Mouse (Mus musculus) MEL (cell line): Measurements from ENCODE around the gene Usf1.

ENCODE experiments used
- EP300 ChIP-seq, 2 experiments: IDR thresholded peaks; 2 replicates each; pipeline ENCODE4 v1.6.1; 2011; ENCODE audit warnings: improper control_type of control experiment in 2 of 2, low read length in 2 of 2, low read depth in 1 of 2, mild to moderate bottlenecking in 1 of 2
- GABPA ChIP-seq: IDR thresholded peaks from 2 replicates; pipeline ENCODE4 v1.6.1; 2012; ENCODE audit warnings: low read depth, mild to moderate bottlenecking, inconsistent platforms, low read length, improper control_type of control experiment, moderate library complexity
- GATA1 ChIP-seq: IDR thresholded peaks from 2 replicates; pipeline ENCODE4 v1.6.1; 2011; ENCODE audit warnings: low read depth, low read length, improper control_type of control experiment
- NELFE ChIP-seq: IDR thresholded peaks from 2 replicates; pipeline ENCODE4 v1.6.1; 2011; ENCODE audit warnings: low read depth, low read length, improper control_type of control experiment
- POLR2A ChIP-seq, 2 experiments: IDR thresholded peaks; 2 replicates each; pipeline ENCODE4 v1.6.1; 2011 to 2012; ENCODE audit warnings: low read length in 2 of 2, mild to moderate bottlenecking in 2 of 2, control low read depth in 1 of 2, improper control_type of control experiment in 1 of 2, low read depth in 1 of 2, moderate library complexity in 1 of 2; ENCODE audit not compliant: control insufficient read depth in 1 of 2, insufficient read depth in 1 of 2, poor library complexity in 1 of 2
- TBP ChIP-seq: IDR thresholded peaks from 2 replicates; pipeline ENCODE4 v1.8.0; 2011; ENCODE audit warnings: low read depth, low read length, improper control_type of control experiment

DNA sequence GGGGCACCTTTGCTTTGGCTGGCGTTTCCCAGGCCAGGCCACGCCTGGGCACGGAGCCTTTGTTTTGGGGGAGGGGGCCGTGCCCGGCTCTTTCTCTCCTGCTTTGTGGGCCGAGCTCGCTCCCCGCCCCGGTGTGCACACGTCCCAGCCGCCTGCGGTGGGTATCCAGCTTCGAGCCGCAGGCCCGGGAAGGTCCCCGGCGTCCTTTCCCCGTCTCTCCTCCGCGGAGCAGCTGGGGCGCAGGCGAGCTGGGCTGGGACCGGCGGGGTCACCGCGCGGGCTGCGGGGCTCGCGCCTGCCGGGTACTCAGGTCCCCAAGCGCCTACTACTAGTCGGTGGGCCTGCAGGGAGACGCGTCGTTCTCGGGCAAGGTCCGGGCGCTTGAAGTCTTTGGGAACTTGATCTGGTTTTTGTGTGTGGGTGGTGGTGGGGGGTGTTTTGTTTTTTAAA, 404 bp downstream of the Usf1 start:
- TF ChIP-seq POLR2A (IDR thresholded peaks at IDR 0.05; ENCODE audit: control insufficient read depth in 1 of 2, insufficient read depth in 1 of 2, low read depth in 1 of 2, low read length in 2 of 2, poor library complexity in 1 of 2) = no peak
- TF ChIP-seq GATA1 = no peak
- no peak for TF ChIP-seq NELFE
- TF ChIP-seq TBP = no peak
- TF ChIP-seq EP300 (IDR thresholded peaks at IDR 0.05; ENCODE audit: low read depth in 1 of 2, low read length in 2 of 2) = no peak
- TF ChIP-seq GABPA = no peak
